Mouse (Mus musculus) activated CD4-positive, CD25-positive, alpha-beta regulatory T cell, adult 9 weeks (primary cell): ENCODE measurements around the gene Gm17581. TPM values are rescaled to one million over a fixed set of nuclear protein-coding genes. Genes with fewer than 3 reads are reported as not detected.

Source experiments
- polyA plus RNA-seq: library from polyadenylated mRNA; unstranded; fragments of 100-300 nt; shearing (Covaris generic); gene quantifications from one replicate; pipeline ENCODE4 v1.2.1, GENCODE M21; 2017

Gm17581 gene
- polyA plus RNA-seq = not detected

GRCm38 (mm10) chr2:155735766-155736165, at the start of gene Gm17581:
Gene Gm17581, minus strand, starts transcription at chr2:155735866.

GRCm38 (mm10) chr2:155774927-155775684, 39.4 kb upstream of the Gm17581 start, which contains the start of gene Mmp24:
Gene Mmp24, plus strand, starts transcription at chr2:155775342.

DNA sequence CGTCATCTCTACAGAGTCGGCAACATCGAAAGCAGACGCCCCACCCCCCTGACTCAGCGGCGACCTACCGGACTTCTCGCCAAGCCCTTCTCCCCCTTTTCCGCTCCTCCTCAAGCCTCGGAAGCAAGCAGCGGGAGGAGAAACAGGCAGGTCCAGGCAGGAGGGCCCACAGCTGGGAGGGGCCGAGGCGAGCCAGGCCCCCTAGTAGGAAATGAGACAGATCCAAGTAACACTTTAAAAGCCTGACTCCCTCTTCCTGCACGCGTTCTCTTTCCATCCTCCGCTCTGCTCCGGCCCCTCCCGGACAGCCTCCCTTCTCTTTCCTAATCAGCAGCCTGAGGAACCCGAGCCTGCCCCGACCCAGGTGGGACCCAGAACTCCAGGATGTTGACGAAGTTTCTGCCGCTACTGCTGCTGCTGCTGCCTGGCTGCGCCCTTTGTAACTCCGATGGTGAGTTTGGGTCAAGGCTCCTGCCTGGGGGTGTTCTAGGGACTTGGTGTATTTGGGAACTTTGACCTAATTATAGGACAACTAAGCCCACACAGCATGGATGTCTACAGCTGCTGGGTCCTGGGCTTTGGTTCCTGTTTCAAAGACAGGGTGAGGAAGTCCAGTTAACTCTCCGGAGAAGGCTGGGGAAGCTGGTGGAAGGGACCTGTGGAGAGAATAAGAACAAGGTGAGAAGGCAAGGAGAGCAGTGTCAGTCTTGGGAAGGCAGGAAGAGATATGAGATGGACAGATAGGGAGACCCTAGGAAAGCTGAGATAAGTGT, 15.5 kb upstream of the Gm17581 start, which contains the start of gene Procr:
TSS of gene Procr (plus strand) at position 104 of the 773 bp plus-strand sequence.

GRCm38 (mm10) chr2:155729158-155729645, 6.5 kb downstream of the Gm17581 start, which contains the start of gene Edem2:
Gene Edem2, minus strand, starts transcription at chr2:155729475.

GRCm38 (mm10) chr2:155691723-155692493, 43.8 kb downstream of the Gm17581 start, which contains the start of gene Trpc4ap:
Gene Trpc4ap, minus strand, starts transcription at chr2:155692384.

Other genes starting within 250 kb of the Gm17581 start
- 36.1 TPM for gene Acss2, start 217.9 kb downstream of the Gm17581 start, polyA plus RNA-seq
- gene Ggt7, start 217.6 kb downstream of the Gm17581 start, polyA plus RNA-seq = 16.2 TPM
- gene Gss, start 143.1 kb downstream of the Gm17581 start, polyA plus RNA-seq = 13.3 TPM
- gene Myh7b, start 124.7 kb downstream of the Gm17581 start, polyA plus RNA-seq = 0.16 TPM
- 115 TPM for gene Trpc4ap, start 43.5 kb downstream of the Gm17581 start, polyA plus RNA-seq
- gene Edem2, start 6.4 kb downstream of the Gm17581 start, polyA plus RNA-seq = 80.5 TPM
- gene Procr, start 15.3 kb upstream of the Gm17581 start, polyA plus RNA-seq = not detected
- 0.10 TPM for gene Mmp24, start 39.5 kb upstream of the Gm17581 start, polyA plus RNA-seq
- 46.4 TPM for gene BC029722, start 83.6 kb upstream of the Gm17581 start, polyA plus RNA-seq
- 210 TPM for gene Eif6, start 91.1 kb upstream of the Gm17581 start, polyA plus RNA-seq
- gene Fam83c, start 99.0 kb upstream of the Gm17581 start, polyA plus RNA-seq = not detected
- gene Uqcc1, start 194.4 kb upstream of the Gm17581 start, polyA plus RNA-seq = 56.2 TPM
- gene Gm15557, start 204.9 kb upstream of the Gm17581 start, polyA plus RNA-seq = not detected
- gene Gdf5, start 209.5 kb upstream of the Gm17581 start, polyA plus RNA-seq = not detected
- 71.5 TPM for gene Cep250, start 220.6 kb upstream of the Gm17581 start, polyA plus RNA-seq